Mouse (Mus musculus) ES-Bruce4 (cell line): ENCODE measurements around the gene Unc5c.

Source experiments
- CTCF ChIP-seq: IDR thresholded peaks from one replicate; pipeline ENCODE4 v1.8.1; 2011; ENCODE audit warnings: low read depth, low read length
- POLR2A ChIP-seq: IDR thresholded peaks from one replicate; pipeline ENCODE4 v1.8.1; 2011; ENCODE audit warnings: low read length; ENCODE audit not compliant: insufficient read depth

- no peak for TF ChIP-seq CTCF
- TF ChIP-seq POLR2A, result no peak
Measured at GRCm38 (mm10) chr3:141725432-141725831, 260.4 kb downstream of the Unc5c start.
